Mouse (Mus musculus) testis, adult 2 months (tissue): ENCODE results near the gene Esrp2.

Source experiments
- CTCF ChIP-seq: fragments of 200-500 bp; IDR thresholded peaks from 2 replicates; pipeline ENCODE4 v1.5.1; 2012; ENCODE audit warnings: low read depth, mild to moderate bottlenecking, inconsistent platforms, low read length, moderate library complexity; ENCODE audit not compliant: control insufficient read depth, insufficient read depth, insufficient replicate concordance
- POLR2A ChIP-seq: fragments of 200-500 bp; IDR thresholded peaks from 2 replicates; pipeline ENCODE4 v1.6.1; 2012; ENCODE audit warnings: low read depth, mild to moderate bottlenecking, inconsistent platforms, low read length, moderate library complexity; ENCODE audit not compliant: control insufficient read depth

DNA sequence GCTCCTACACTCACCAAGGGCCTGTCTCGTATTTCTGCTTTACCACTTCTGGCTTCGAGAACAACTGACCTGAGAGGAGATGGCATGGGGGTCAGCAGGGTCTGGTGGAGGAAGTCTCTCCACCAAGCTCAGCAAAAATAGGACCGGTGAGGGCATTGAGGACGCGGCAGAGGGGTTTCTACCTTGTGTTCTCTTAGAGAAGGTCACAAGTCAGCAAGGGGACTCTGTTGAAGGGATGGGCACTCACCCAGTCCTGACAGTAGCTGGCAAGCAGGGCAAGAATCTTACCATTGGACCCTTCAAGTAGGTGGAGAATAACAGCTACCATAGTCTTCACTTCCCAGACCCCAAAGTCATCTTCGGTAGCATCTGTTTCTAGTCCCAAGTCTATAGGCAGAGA is 2.8 kb downstream of the Esrp2 start:
- no peak for TF ChIP-seq POLR2A
- TF ChIP-seq CTCF: no peak
